Mouse (Mus musculus): ENCODE data around the gene Aip.
"Not testable (repeated sequence)": the region's sequence is repeated elsewhere in the genome, so short reads cannot be mapped to it uniquely, and the experiment has no call there.

Gene Aip

GRCm38 (mm10) chr19:4151898-4152297, 26.2 kb upstream of the Aip start:
- no peak for DNase-seq

GRCm38 (mm10) chr19:4151488-4151860, 25.8 kb upstream of the Aip start:
- no peak for DNase-seq

- DNase-seq: no peak
Observed at GRCm38 (mm10) chr19:4150567-4151487, 25.2 kb upstream of the Aip start.

- DNase-seq: no peak
Observed at GRCm38 (mm10) chr19:4149764-4150461, 24.3 kb upstream of the Aip start.

- no peak for DNase-seq
Observed at GRCm38 (mm10) chr19:4149283-4149682, 23.6 kb upstream of the Aip start.

GRCm38 (mm10) chr19:4148819-4149218, 23.2 kb upstream of the Aip start:
- no peak for DNase-seq

GRCm38 (mm10) chr19:4148491-4148806, 22.8 kb upstream of the Aip start, which contains the start of gene Coro1b:
Gene Coro1b (plus strand): TSS chr19:4148619.
- DNase-seq: peak; percentile 96

- DNase-seq: peak; percentile 12
Observed at GRCm38 (mm10) chr19:4147782-4148490, 22.3 kb upstream of the Aip start.

GRCm38 (mm10) chr19:4147022-4147405, 21.4 kb upstream of the Aip start:
- DNase-seq: no peak

GRCm38 (mm10) chr19:4146366-4147021, 20.8 kb upstream of the Aip start:
- no peak for DNase-seq

GRCm38 (mm10) chr19:4145936-4146335, 20.3 kb upstream of the Aip start:
- DNase-seq: no peak

- peak; percentile 39 for DNase-seq
Observed at GRCm38 (mm10) chr19:4144550-4145498, 19.2 kb upstream of the Aip start.

GRCm38 (mm10) chr19:4143759-4144268, 18.2 kb upstream of the Aip start, which contains the start of gene Cabp4:
Gene Cabp4 (minus strand): TSS chr19:4144033.
- DNase-seq: no peak

GRCm38 (mm10) chr19:4142416-4143173, 16.9 kb upstream of the Aip start:
- peak; percentile 75 for DNase-seq

GRCm38 (mm10) chr19:4140147-4140546, 14.5 kb upstream of the Aip start:
- no peak for DNase-seq

- no peak for DNase-seq
Observed at GRCm38 (mm10) chr19:4139446-4139845, 13.8 kb upstream of the Aip start, which contains the start of gene Gpr152. Gene Gpr152 (plus strand): TSS chr19:4139787.

- DNase-seq: no peak
Observed at GRCm38 (mm10) chr19:4137913-4138312, 12.3 kb upstream of the Aip start.

- DNase-seq: no peak
Observed at GRCm38 (mm10) chr19:4136463-4136862, 10.8 kb upstream of the Aip start.

- DNase-seq: not testable (repeated sequence)
Observed at GRCm38 (mm10) chr19:4135963-4136345, 10.3 kb upstream of the Aip start.

- DNase-seq: not testable (repeated sequence)
Observed at GRCm38 (mm10) chr19:4135229-4135962, 9.7 kb upstream of the Aip start.
